Mouse (Mus musculus) cerebellum, adult 2 months (tissue): ENCODE measurements around the gene Polr3b.

Experiments
- CTCF ChIP-seq: fragments of 200-500 bp; IDR thresholded peaks from 2 replicates; pipeline ENCODE4 v1.5.1; 2011; ENCODE audit warnings: low read depth, mild to moderate bottlenecking, control low read depth, low read length, moderate library complexity, borderline replicate concordance; ENCODE audit not compliant: insufficient read depth
- POLR2A ChIP-seq: fragments of 200-500 bp; IDR thresholded peaks from 2 replicates; pipeline ENCODE4 v1.6.1; 2011; ENCODE audit warnings: low read length, control low read depth, borderline replicate concordance; ENCODE audit not compliant: insufficient read depth

GRCm38 (mm10) chr10:84573671-84574420, 48.2 kb upstream of the Polr3b start:
- TF ChIP-seq CTCF (no peak), POLR2A (no peak)
